Mouse (Mus musculus) embryonic stem cell, embryonic (primary cell): ENCODE data around the gene Dzip1l.

ENCODE experiments used
- CTCF ChIA-PET, 4 experiments: fragments of 300-600 bp in 2 of 4; fragments of 350-600 bp in 2 of 4; sonication (Branson Sonifier 250); formaldehyde crosslinking; loops; one replicate each; lab custom pipeline; 2022; ENCODE audit warnings: inconsistent platforms in 2 of 4; lab: Charles Lee
- POLR2A ChIA-PET, 4 experiments: fragments of 300-600 bp in 2 of 4; fragments of 350-600 bp in 2 of 4; sonication (Branson Sonifier 250); formaldehyde crosslinking; loops; one replicate each; lab custom pipeline; 2022; ENCODE audit warnings: antibody characterized with exemption in 4 of 4, inconsistent platforms in 1 of 4; lab: Charles Lee

Dzip1l gene

GRCm38 (mm10) chr9:99632264-99632663 lies 3.0 kb downstream of the Dzip1l start:
- POLR2A ChIA-PET = interaction anchor here in 2 of 4 experiments (0.6 to 1.7 kb wide), 7 partner anchors 15 to 579 kb away, joined by 3 to 6 read pairs (median 4); partner anchors contain the start of gene Dbr1 (in 1 of the 2)

GRCm38 (mm10) chr9:99636776-99637175 lies 7.5 kb downstream of the Dzip1l start:
- POLR2A ChIA-PET = no interaction called here
- CTCF ChIA-PET = no interaction called here

More at GRCm38 (mm10) chr9:99632264-99632663, 3.0 kb downstream of the Dzip1l start:
- CTCF ChIA-PET = interaction anchor here in 2 of 4 experiments (0.6 to 1.1 kb wide), 2 partner anchors 30 to 59 kb away, joined by 3 to 4 read pairs; no protein-coding TSS in a partner anchor

DNA sequence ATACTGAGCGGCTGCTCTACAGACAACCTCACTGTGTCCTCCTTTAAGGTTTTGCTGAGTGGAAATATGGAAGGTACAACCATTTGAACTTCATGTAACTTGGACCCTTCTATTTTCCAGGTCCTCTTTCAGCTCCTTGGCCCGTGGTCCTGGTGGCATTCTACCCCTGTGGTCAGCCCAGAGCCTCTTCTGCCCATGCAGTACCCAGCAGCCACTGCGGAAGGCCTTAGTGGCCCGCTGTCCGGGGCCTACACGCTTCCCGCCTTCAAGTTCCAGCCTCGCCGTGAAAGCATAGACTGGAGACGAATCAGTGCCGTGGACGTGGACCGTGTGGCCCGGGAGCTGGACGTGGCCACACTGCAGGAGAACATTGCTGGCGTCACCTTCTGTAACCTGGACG lies 7.9 kb downstream of the Dzip1l start:
- ChIA-PET CTCF (interaction anchor here in 1 of 4 experiments (1.1 kb wide), 1 partner anchor 50 kb away, joined by 4 read pairs; no protein-coding TSS in a partner anchor), POLR2A (interaction anchor here in 1 of 4 experiments (0.8 kb wide), 1 partner anchor 9 kb away, joined by 4 read pairs; the partner anchor contains the start of gene Dzip1l)

DNA sequence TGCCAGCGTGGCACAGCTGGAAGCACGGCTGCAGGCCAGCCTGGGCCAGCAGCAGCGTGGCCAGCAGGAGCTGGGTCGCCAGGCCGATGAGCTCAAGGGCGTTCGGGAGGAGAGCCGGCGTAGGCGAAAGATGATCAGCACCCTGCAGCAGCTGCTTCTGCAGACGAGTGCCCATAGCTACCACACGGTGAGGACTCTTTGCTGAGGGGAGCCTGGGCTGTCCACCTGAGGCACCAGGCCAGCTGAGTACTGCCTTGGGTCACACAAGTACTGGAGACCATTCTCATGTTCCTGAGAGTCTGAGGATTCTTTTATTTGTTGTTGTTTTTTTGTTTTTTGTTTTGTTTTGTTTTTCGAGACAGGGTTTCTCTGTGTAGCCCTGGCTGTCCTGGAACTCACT lies 8.4 kb downstream of the Dzip1l start:
- ChIA-PET POLR2A (interaction anchor here in 1 of 4 experiments (0.5 to 0.8 kb wide), 2 partner anchors 9 to 187 kb away, joined by 3 to 4 read pairs; partner anchors contain the start of gene Dzip1l), CTCF (interaction anchor here in 1 of 4 experiments (0.5 to 1.1 kb wide), 2 partner anchors 50 to 828 kb away, joined by 3 to 4 read pairs; no protein-coding TSS in a partner anchor)

DNA sequence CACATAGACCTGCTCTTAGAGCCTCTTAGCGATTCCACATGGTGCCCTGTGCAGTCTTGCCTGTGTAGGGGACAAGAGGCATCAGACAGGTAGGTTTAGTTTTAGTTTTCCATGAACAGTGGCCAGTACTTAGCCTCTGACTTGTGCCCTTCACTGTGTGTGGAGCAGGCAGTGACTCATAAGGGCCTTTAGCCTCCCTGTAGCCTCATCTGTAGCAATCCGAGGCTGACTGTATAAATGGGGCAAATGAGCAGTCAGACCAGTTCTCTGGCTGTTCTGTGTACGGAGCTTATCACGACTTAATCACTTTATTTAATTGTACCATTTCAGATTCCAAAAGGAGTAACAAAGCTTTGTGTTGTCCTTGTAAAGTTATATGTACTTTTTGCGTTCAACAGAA lies 10.7 kb downstream of the Dzip1l start:
- POLR2A ChIA-PET = interaction anchor here in 3 of 4 experiments (0.5 to 1.2 kb wide), 3 partner anchors 10 to 400 kb away, joined by 3 read pairs; partner anchors contain the start of gene Dzip1l (in 1 of the 3)
- CTCF ChIA-PET = interaction anchor here in 1 of 4 experiments (0.7 kb wide), 1 partner anchor 22 kb away, joined by 3 read pairs; no protein-coding TSS in a partner anchor

DNA sequence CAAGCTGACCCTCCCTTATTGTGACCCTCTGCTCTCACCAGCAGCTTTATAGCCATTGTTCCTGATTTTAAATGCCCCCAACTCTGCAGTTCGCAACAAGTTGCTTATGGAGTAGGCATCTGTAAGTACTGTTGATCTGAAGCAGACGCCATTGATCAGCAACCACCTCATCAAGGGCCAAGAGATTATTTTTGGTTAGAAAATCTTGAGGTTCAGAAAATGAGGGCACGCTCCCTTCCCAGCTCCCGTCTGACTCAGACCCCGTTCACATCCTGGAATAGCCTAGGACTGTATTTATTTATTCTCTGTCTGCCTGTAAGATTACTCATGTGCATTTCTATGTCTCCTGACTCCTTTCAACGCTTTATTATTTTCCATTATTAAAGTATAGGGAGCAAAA lies 16.1 kb downstream of the Dzip1l start:
- ChIA-PET POLR2A (interaction anchor here in 2 of 4 experiments (1.2 to 1.4 kb wide), 2 partner anchors 16 kb away, joined by 3 read pairs; partner anchors contain the start of gene Dzip1l (in 1 of the 2)), CTCF (interaction anchor here in 2 of 4 experiments (0.5 to 0.8 kb wide), 3 partner anchors 10 to 147 kb away, joined by 3 to 13 read pairs (median 4); no protein-coding TSS in a partner anchor)

- ChIA-PET POLR2A (interaction anchor here in 1 of 4 experiments (0.6 kb wide), 2 partner anchors 13 to 49 kb away, joined by 3 to 5 read pairs; no protein-coding TSS in a partner anchor), CTCF (no interaction called here)
Observed at GRCm38 (mm10) chr9:99646102-99646501, 16.8 kb downstream of the Dzip1l start.

DNA sequence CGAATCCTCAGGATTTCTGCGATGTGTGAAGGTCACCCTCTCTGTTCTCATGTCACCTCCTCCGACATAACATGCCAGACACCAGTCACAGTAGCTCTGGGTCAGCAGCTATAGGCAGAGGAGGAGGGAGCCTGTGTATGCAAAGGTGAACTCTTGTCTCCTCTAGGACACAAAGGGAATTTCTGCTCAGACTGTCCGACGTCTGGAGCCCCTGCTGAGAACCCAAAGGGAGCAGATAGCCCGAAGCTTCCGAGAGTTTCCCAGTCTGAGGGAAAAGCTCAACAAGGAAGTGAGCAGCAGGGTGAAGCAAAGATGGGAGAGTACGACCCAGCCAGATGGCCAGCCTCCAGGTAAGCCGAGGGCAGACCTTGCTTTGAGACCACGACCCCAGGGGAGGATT lies 31.5 kb downstream of the Dzip1l start:
- CTCF ChIA-PET = interaction anchor here in 3 of 4 experiments (1.0 to 4.0 kb wide), 5 partner anchors 27 to 192 kb away, joined by 3 to 40 read pairs (median 9); no protein-coding TSS in a partner anchor
- POLR2A ChIA-PET = interaction anchor here in 3 of 4 experiments (1.1 to 2.4 kb wide), 8 partner anchors 16 to 189 kb away, joined by 3 to 10 read pairs (median 6); partner anchors contain the start of gene Dzip1l (in 2 of the 3)

DNA sequence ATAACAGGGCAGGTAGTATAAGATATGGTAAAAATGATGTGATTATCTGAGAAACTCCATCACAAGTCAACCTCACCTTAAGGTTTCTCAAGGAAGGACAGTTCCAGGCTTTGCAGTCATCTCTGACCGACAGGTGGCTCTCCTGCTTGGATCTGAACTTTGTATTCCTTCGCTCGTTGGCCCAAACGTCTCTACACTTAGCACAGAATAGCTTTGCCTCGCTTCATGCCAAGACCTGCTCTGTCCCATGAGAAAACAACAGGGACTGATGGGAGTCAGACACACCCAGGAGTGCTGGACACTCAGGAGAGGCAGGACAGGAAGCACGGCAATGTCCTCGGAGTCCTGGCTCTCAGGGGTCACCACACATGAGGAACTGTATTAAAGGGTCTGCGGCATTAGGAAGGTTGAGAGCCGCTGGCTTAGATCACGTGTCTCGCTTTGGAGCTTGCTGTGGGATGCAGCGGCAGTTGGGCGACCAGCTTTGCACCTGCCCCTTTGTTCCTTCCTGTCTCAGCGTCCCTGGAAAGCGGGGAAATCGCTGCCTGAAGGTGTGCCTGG lies 32.4 kb downstream of the Dzip1l start:
- ChIA-PET POLR2A (interaction anchor here in 3 of 4 experiments (0.6 to 2.4 kb wide), 23 partner anchors 10 to 1097 kb away, joined by 3 to 10 read pairs (median 4); partner anchors contain the start of genes Armc8 (in 2 of the 3), Dzip1l (in 2 of the 3) and Dbr1 (in 1 of the 3)), CTCF (interaction anchor here (0.5 to 4.0 kb wide), 80 partner anchors 8 to 785 kb away, joined by 3 to 40 read pairs (median 4); partner anchors contain the start of genes Dzip1l (in 3 of the 4), Armc8 (in 1 of the 4), Dbr1 (in 1 of the 4) and Gm1123 (in 1 of the 4))

- ChIA-PET POLR2A (interaction anchor here in 3 of 4 experiments (0.6 to 2.4 kb wide), 15 partner anchors 9 to 1097 kb away, joined by 3 to 7 read pairs (median 4); partner anchors contain the start of genes Armc8 (in 2 of the 3), Dzip1l (in 2 of the 3) and Dbr1 (in 1 of the 3)), CTCF (interaction anchor here (0.5 to 4.0 kb wide), 82 partner anchors 8 to 784 kb away, joined by 3 to 40 read pairs (median 4); partner anchors contain the start of genes Dzip1l (in 3 of the 4), Armc8 (in 1 of the 4), Dbr1 (in 1 of the 4) and Gm1123 (in 1 of the 4))
Observed at GRCm38 (mm10) chr9:99662406-99662805, 33.1 kb downstream of the Dzip1l start.

DNA sequence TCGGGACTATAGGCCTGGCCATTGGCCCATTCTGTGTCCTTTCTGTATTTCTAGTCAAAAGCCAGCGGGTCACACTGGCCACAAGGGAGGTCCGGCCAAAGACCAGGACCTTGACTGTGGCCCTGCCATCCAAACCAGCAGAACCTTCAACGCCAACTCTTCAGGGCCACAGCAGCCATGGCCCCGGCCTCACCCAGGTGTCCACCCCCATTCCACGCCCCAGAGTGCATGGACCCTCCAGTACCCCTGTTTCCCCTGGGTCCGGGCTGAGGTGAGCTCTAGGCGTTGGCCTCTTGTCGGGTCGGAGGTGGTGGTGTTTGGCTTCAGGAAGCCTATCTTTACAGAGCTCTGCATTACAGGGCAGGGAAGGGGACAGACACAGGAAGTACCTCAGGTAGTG lies 33.6 kb downstream of the Dzip1l start:
- ChIA-PET POLR2A (interaction anchor here in 2 of 4 experiments (0.9 to 1.6 kb wide), 8 partner anchors 11 to 204 kb away, joined by 3 to 6 read pairs (median 5); partner anchors contain the start of genes Armc8 (in 1 of the 2), Dbr1 (in 1 of the 2) and Dzip1l (in 1 of the 2)), CTCF (interaction anchor here (0.6 to 4.0 kb wide), 52 partner anchors 8 to 783 kb away, joined by 3 to 40 read pairs (median 5); partner anchors contain the start of genes Dzip1l (in 2 of the 4), Armc8 (in 1 of the 4) and Dbr1 (in 1 of the 4))

GRCm38 (mm10) chr9:99667596-99667995 lies 38.3 kb downstream of the Dzip1l start:
- ChIA-PET POLR2A (no interaction called here), CTCF (interaction anchor here in 1 of 4 experiments (0.6 kb wide), 1 partner anchor 437 kb away, joined by 3 read pairs; no protein-coding TSS in a partner anchor)

- CTCF ChIA-PET = interaction anchor here (0.6 to 2.2 kb wide), 6 partner anchors 9 to 217 kb away, joined by 3 to 15 read pairs (median 4); no protein-coding TSS in a partner anchor
- POLR2A ChIA-PET = interaction anchor here in 3 of 4 experiments (0.6 to 1.5 kb wide), 3 partner anchors 9 to 62 kb away, joined by 4 to 8 read pairs (median 4); no protein-coding TSS in a partner anchor
Observed at GRCm38 (mm10) chr9:99671603-99672002, 42.3 kb downstream of the Dzip1l start.

GRCm38 (mm10) chr9:99675714-99676113 lies 46.4 kb downstream of the Dzip1l start:
- ChIA-PET POLR2A (no interaction called here), CTCF (interaction anchor here in 1 of 4 experiments (3.1 kb wide), 1 partner anchor 13 kb away, joined by 9 read pairs; no protein-coding TSS in a partner anchor)

GRCm38 (mm10) chr9:99681980-99682570 lies 52.8 kb downstream of the Dzip1l start:
- POLR2A ChIA-PET = no interaction called here
- CTCF ChIA-PET = interaction anchor here in 1 of 4 experiments (2.1 kb wide), 1 partner anchor 20 kb away, joined by 6 read pairs; no protein-coding TSS in a partner anchor

DNA sequence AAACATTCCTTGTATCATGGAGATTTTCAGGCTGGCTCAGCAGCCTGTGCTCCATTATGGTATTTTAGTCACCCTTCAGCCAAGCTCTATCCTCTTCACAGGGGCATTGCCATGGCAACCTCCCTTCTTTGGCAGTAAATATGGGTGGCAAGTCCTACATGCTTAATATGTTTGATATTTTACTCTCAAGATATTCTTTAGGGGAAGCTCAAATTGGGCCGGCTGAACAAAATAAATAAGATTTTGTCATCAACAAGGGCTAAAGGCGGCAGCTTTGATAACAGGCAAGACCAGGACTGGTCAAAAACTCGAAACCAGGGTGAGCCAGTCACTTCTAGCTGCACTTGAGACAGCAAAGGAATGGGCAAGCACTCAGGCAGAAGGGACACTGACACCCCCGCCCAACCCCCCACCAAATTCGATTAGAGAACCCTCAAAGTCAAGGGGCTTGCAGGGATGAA lies 55.8 kb downstream of the Dzip1l start:
- ChIA-PET CTCF (interaction anchor here in 1 of 4 experiments (1.1 to 1.3 kb wide), 2 partner anchors 23 to 98 kb away, joined by 3 to 4 read pairs; no protein-coding TSS in a partner anchor), POLR2A (interaction anchor here in 1 of 4 experiments (1.3 kb wide), 1 partner anchor 10 kb away, joined by 3 read pairs; no protein-coding TSS in a partner anchor)
